Mouse (Mus musculus) thymus, adult 2 months (tissue): Measurements from ENCODE around the gene Cat.

Source experiments
- CTCF ChIP-seq: fragments of 200-500 bp; IDR thresholded peaks from 2 replicates; pipeline ENCODE4 v1.5.1; 2012; ENCODE audit warnings: mild to moderate bottlenecking, control low read depth, low read length, moderate library complexity, borderline replicate concordance; ENCODE audit not compliant: control insufficient read depth, poor library complexity, insufficient read depth; ENCODE audit errors: extremely low read depth
- POLR2A ChIP-seq: fragments of 200-500 bp; IDR thresholded peaks from 2 replicates; pipeline ENCODE4 v1.6.1; 2012; ENCODE audit warnings: mild to moderate bottlenecking, low read length, control low read depth, moderate library complexity; ENCODE audit not compliant: control insufficient read depth, poor library complexity, insufficient read depth; ENCODE audit errors: extremely low read depth

DNA sequence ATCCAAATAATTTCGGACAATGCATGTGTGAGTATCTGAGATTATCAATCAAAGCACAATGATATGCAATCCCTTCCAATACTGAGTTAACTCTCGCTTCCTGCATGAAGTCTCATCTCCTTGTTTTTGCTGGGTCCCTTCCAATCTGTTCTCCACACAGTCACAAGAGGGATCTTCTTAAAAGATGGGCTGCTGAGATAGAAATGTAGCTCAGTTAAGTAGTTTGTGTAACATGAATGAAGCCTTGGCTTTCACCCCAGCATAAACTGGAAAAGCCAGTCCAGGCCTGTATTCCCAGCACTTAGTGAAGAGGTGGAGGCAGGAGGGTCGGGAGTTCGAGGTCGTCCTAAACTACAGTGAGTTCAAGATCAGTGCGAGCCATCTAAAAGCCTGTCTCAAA lies 38.6 kb downstream of the Cat start:
- TF ChIP-seq CTCF (no peak), POLR2A (no peak)
